Mouse (Mus musculus) cortical plate, adult 2 months (tissue): ENCODE measurements around the gene Tspyl3.

Experiments
- CTCF ChIP-seq: fragments of 200-500 bp; IDR thresholded peaks from 2 replicates; pipeline ENCODE4 v1.5.1; 2011; ENCODE audit warnings: mild to moderate bottlenecking, control low read depth, low read length; ENCODE audit not compliant: insufficient read depth; ENCODE audit errors: extremely low read depth
- POLR2A ChIP-seq: fragments of 200-500 bp; IDR thresholded peaks from 2 replicates; pipeline ENCODE4 v1.6.1; 2011; ENCODE audit warnings: mild to moderate bottlenecking, low read length, control low read depth; ENCODE audit not compliant: insufficient read depth; ENCODE audit errors: extremely low read depth

DNA sequence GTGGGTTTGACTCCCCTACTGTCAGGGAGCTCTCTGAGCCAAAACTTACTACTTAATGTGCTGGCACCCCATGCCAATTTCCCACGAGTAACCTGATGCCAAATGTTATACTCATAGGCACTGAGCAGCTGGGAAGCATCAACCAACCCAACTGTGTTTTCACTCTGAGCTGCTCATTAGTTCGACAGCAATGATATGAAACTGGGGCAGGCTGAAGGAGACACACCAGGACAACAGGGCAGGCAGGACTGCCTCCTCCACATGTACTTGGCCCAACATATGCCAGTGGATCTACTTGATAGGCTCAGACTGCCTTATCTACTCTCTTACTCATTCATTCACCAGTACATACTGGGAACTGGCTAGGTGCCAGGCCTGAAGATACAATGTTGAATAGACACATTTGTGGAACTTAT lies 39.1 kb downstream of the Tspyl3 start:
- TF ChIP-seq CTCF (no peak), POLR2A (no peak)
